Mouse (Mus musculus): Measurements from ENCODE around the gene Hadha. TPM values are rescaled to one million over a fixed set of nuclear protein-coding genes. Genes with fewer than 3 reads are reported as not detected.

Gene Hadha
- polyA plus RNA-seq, 1 experiment from 2014 or later, result 118 TPM

GRCm38 (mm10) chr5:30111771-30112170 is 43.2 kb downstream of the Hadha start:
- H3K9me3 ChIP-seq (replicated peaks; ENCODE audit: control insufficient read depth, low read length), result no peaks in the 10 kb centered on the region
- H3K36me3 ChIP-seq (ENCODE audit: control insufficient read depth, insufficient read depth), result no peaks in the 10 kb centered on the region
- ATAC-seq (ENCODE audit: low read depth), result no peak
- peaks cover 13% of the 10 kb centered on the region for H3K4me1 ChIP-seq (ENCODE audit: control insufficient read depth, low read depth, low read length)
- H3K27me3 ChIP-seq (ENCODE audit: control insufficient read depth, insufficient read depth, low read depth, low read length), result peaks cover 72% of the 10 kb centered on the region
- H3K4me2 ChIP-seq (ENCODE audit: low read depth, low read length), result no peak overlapping the region
- no peak overlapping the region for H3K4me3 ChIP-seq (ENCODE audit: low read depth, low read length)
- WGBS (ENCODE audit: insufficient replicate concordance), result 56% methylated on average over 3 of the region's 3 CpGs
- no peak overlapping the region for H3K9ac ChIP-seq (ENCODE audit: low read depth, low read length)
- H3K27ac ChIP-seq (ENCODE audit: low read length), result no peak overlapping the region

GRCm38 (mm10) chr5:30111126-30111525 is 43.8 kb downstream of the Hadha start:
- H3K27me3 ChIP-seq (ENCODE audit: control insufficient read depth, insufficient read depth, low read depth, low read length), result peaks cover 78% of the 10 kb centered on the region
- 2% methylated on average over 18 of the region's 18 CpGs for WGBS (ENCODE audit: insufficient replicate concordance)
- no peak overlapping the region for H3K27ac ChIP-seq (ENCODE audit: low read length)
- no peaks in the 10 kb centered on the region for H3K36me3 ChIP-seq (ENCODE audit: control insufficient read depth, insufficient read depth)
- 0 out of 2 replicates have a peak overlapping the region, but pooled peaks have one; percentile 1 for H3K4me3 ChIP-seq (ENCODE audit: low read depth, low read length)
- peak overlapping the region; percentile 35 for H3K4me2 ChIP-seq (ENCODE audit: low read depth, low read length)
- ATAC-seq (ENCODE audit: low read depth), result no peak
- no peaks in the 10 kb centered on the region for H3K9me3 ChIP-seq (replicated peaks; ENCODE audit: control insufficient read depth, low read length)
- peaks cover 13% of the 10 kb centered on the region for H3K4me1 ChIP-seq (ENCODE audit: control insufficient read depth, low read depth, low read length)
- no peak overlapping the region; the same call in 1 of the 2 replicates for H3K9ac ChIP-seq (ENCODE audit: low read depth, low read length)

GRCm38 (mm10) chr5:30110371-30111060 is 44.4 kb downstream of the Hadha start:
- H3K27me3 ChIP-seq (ENCODE audit: control insufficient read depth, insufficient read depth, low read depth, low read length), result peaks cover 81% of the 10 kb centered on the region
- no peaks in the 10 kb centered on the region for H3K36me3 ChIP-seq (ENCODE audit: control insufficient read depth, insufficient read depth)
- peaks cover 13% of the 10 kb centered on the region for H3K4me1 ChIP-seq (ENCODE audit: control insufficient read depth, low read depth, low read length)
- H3K4me3 ChIP-seq (ENCODE audit: low read depth, low read length), result no peak overlapping the region
- no peak overlapping the region; the same call in 1 of the 2 replicates for H3K9ac ChIP-seq (ENCODE audit: low read depth, low read length)
- H3K9me3 ChIP-seq (replicated peaks; ENCODE audit: control insufficient read depth, low read length), result no peaks in the 10 kb centered on the region
- peak overlapping the region; percentile 35 for H3K4me2 ChIP-seq (ENCODE audit: low read depth, low read length)
- no peak for ATAC-seq (ENCODE audit: low read depth)
- 15% methylated on average over 22 of the region's 22 CpGs for WGBS (ENCODE audit: insufficient replicate concordance)
- H3K27ac ChIP-seq (ENCODE audit: low read length), result no peak overlapping the region

- H3K9ac ChIP-seq (ENCODE audit: low read depth, low read length), result no peak overlapping the region
- no peak overlapping the region for H3K4me2 ChIP-seq (ENCODE audit: low read depth, low read length)
- ATAC-seq (ENCODE audit: low read depth), result no peak
- H3K4me3 ChIP-seq (ENCODE audit: low read depth, low read length), result no peak overlapping the region
- no peak overlapping the region for H3K27ac ChIP-seq (ENCODE audit: low read length)
- H3K36me3 ChIP-seq (ENCODE audit: control insufficient read depth, insufficient read depth), result no peaks in the 10 kb centered on the region
- WGBS (ENCODE audit: insufficient replicate concordance), result 55% methylated on average over 2 of the region's 2 CpGs
- H3K27me3 ChIP-seq (ENCODE audit: control insufficient read depth, insufficient read depth, low read depth, low read length), result peaks cover 84% of the 10 kb centered on the region
- no peaks in the 10 kb centered on the region for H3K9me3 ChIP-seq (replicated peaks; ENCODE audit: control insufficient read depth, low read length)
- peaks cover 15% of the 10 kb centered on the region for H3K4me1 ChIP-seq (ENCODE audit: control insufficient read depth, low read depth, low read length)
Observed at GRCm38 (mm10) chr5:30109899-30110298, 45.1 kb downstream of the Hadha start.

GRCm38 (mm10) chr5:30108233-30108632 is 46.7 kb downstream of the Hadha start:
- Histone ChIP-seq H3K9ac (ENCODE audit: low read depth, low read length) (no peak overlapping the region), H3K27ac (ENCODE audit: low read length) (no peak overlapping the region), H3K4me1 (ENCODE audit: control insufficient read depth, low read depth, low read length) (peaks cover 12% of the 10 kb centered on the region), H3K9me3 (replicated peaks; ENCODE audit: control insufficient read depth, low read length) (no peaks in the 10 kb centered on the region), H3K36me3 (ENCODE audit: control insufficient read depth, insufficient read depth) (no peaks in the 10 kb centered on the region), H3K27me3 (ENCODE audit: control insufficient read depth, insufficient read depth, low read depth, low read length) (peaks cover 84% of the 10 kb centered on the region), H3K4me3 (ENCODE audit: low read depth, low read length) (no peak overlapping the region), H3K4me2 (ENCODE audit: low read depth, low read length) (no peak overlapping the region)
- no peak for ATAC-seq (ENCODE audit: low read depth)
- WGBS (ENCODE audit: insufficient replicate concordance), result 72% methylated on average over 6 of the region's 6 CpGs

- H3K36me3 ChIP-seq (ENCODE audit: control insufficient read depth, insufficient read depth), result no peaks in the 10 kb centered on the region
- H3K27ac ChIP-seq (ENCODE audit: low read length), result no peak overlapping the region
- ATAC-seq (ENCODE audit: low read depth), result no peak
- no peak overlapping the region for H3K9ac ChIP-seq (ENCODE audit: low read depth, low read length)
- no peak overlapping the region for H3K4me2 ChIP-seq (ENCODE audit: low read depth, low read length)
- no peak overlapping the region for H3K4me3 ChIP-seq (ENCODE audit: low read depth, low read length)
- no peaks in the 10 kb centered on the region for H3K9me3 ChIP-seq (replicated peaks; ENCODE audit: control insufficient read depth, low read length)
- peaks cover 12% of the 10 kb centered on the region for H3K4me1 ChIP-seq (ENCODE audit: control insufficient read depth, low read depth, low read length)
- H3K27me3 ChIP-seq (ENCODE audit: control insufficient read depth, insufficient read depth, low read depth, low read length), result peaks cover 83% of the 10 kb centered on the region
- 13% methylated on average over 5 of the region's 5 CpGs for WGBS (ENCODE audit: insufficient replicate concordance)
Observed at GRCm38 (mm10) chr5:30107611-30108041, 47.3 kb downstream of the Hadha start.

- Histone ChIP-seq H3K27me3 (ENCODE audit: control insufficient read depth, insufficient read depth, low read depth, low read length) (peaks cover 82% of the 10 kb centered on the region), H3K27ac (ENCODE audit: low read length) (no peak overlapping the region), H3K4me3 (ENCODE audit: low read depth, low read length) (no peak overlapping the region), H3K9me3 (replicated peaks; ENCODE audit: control insufficient read depth, low read length) (no peaks in the 10 kb centered on the region), H3K4me2 (ENCODE audit: low read depth, low read length) (no peak overlapping the region), H3K9ac (ENCODE audit: low read depth, low read length) (no peak overlapping the region), H3K4me1 (ENCODE audit: control insufficient read depth, low read depth, low read length) (peaks cover 12% of the 10 kb centered on the region), H3K36me3 (ENCODE audit: control insufficient read depth, insufficient read depth) (no peaks in the 10 kb centered on the region)
- no peak for ATAC-seq (ENCODE audit: low read depth)
- WGBS (ENCODE audit: insufficient replicate concordance), result 20% methylated on average over 7 of the region's 7 CpGs
Observed at GRCm38 (mm10) chr5:30107186-30107585, 47.8 kb downstream of the Hadha start.

GRCm38 (mm10) chr5:30106756-30107155 is 48.2 kb downstream of the Hadha start:
- Histone ChIP-seq H3K4me1 (ENCODE audit: control insufficient read depth, low read depth, low read length) (peaks cover 12% of the 10 kb centered on the region), H3K9ac (ENCODE audit: low read depth, low read length) (no peak overlapping the region), H3K27ac (ENCODE audit: low read length) (no peak overlapping the region), H3K9me3 (replicated peaks; ENCODE audit: control insufficient read depth, low read length) (no peaks in the 10 kb centered on the region), H3K36me3 (ENCODE audit: control insufficient read depth, insufficient read depth) (no peaks in the 10 kb centered on the region), H3K27me3 (ENCODE audit: control insufficient read depth, insufficient read depth, low read depth, low read length) (peaks cover 80% of the 10 kb centered on the region), H3K4me3 (ENCODE audit: low read depth, low read length) (no peak overlapping the region), H3K4me2 (ENCODE audit: low read depth, low read length) (no peak overlapping the region)
- ATAC-seq (ENCODE audit: low read depth), result no peak
- WGBS (ENCODE audit: insufficient replicate concordance), result 31% methylated on average over 2 of the region's 2 CpGs

- Histone ChIP-seq H3K27ac (ENCODE audit: low read length) (no peak within 1 kb of the TSS), H3K4me2 (ENCODE audit: low read depth, low read length) (peak within 1 kb of the TSS; percentile 49), H3K4me1 (ENCODE audit: control insufficient read depth, low read depth, low read length) (peaks cover 7% of the 10 kb centered on the region), H3K36me3 (ENCODE audit: control insufficient read depth, insufficient read depth) (no peaks in the 10 kb centered on the region), H3K27me3 (ENCODE audit: control insufficient read depth, insufficient read depth, low read depth, low read length) (peaks cover 71% of the 10 kb centered on the region), H3K9ac (ENCODE audit: low read depth, low read length) (no peak within 1 kb of the TSS), H3K9me3 (replicated peaks; ENCODE audit: control insufficient read depth, low read length) (no peaks in the 10 kb centered on the region), H3K4me3 (ENCODE audit: low read depth, low read length) (peak within 1 kb of the TSS; percentile 44)
- no peak for ATAC-seq (ENCODE audit: low read depth)
- WGBS (ENCODE audit: insufficient replicate concordance), result 3% methylated on average over 29 of the region's 29 CpGs
Observed at GRCm38 (mm10) chr5:30105668-30106300, 49.2 kb downstream of the Hadha start, which contains the start of gene 3110082J24Rik. 3110082J24Rik (minus strand) TSS chr5:30106086.
